18 mouse cellular contexts compared by ENCODE assay signal in the genomic region with DNA sequence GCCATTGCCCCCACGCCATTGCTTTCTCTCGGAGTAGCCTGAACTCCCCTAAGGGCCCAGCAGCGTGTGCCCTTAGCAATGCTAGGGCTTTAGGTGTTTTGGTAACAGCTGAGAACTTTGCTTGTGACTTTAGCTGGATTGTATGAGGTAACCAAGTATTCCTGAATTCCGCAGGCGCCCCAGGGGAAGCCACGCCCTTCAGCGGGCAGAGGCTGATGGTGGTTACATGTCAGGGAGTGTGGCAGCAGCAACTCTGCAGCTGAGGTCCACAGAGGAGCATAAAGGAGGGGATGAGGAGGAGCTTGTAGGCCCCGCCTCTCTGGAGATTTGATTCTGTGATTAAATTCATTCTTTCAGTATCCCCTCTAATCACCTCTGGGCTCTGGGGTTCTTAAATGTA.
DNase-seq lines count a peak whose midpoint lies in the region; ATAC-seq lines count a peak whose summit lies in the region.
"Had no signal": no experiment of that assay in that cellular context is flagged by ENCODE, and none has a peak within 500 bp of the region (broad histone marks: within the 10 kb centered on the region; RNA-seq: fewer than 3 reads in every experiment).

No protein-coding gene starts in this region.

- no peak overlapping the region for H3K4me2 ChIP-seq in hindbrain, embryonic 12.5 days (replicated peaks)
- no peak overlapping the region for H3K4me2 ChIP-seq in midbrain, embryonic 16.5 days (ENCODE audit: low read length)
- H3K4me2 ChIP-seq: embryonic facial prominence, embryonic 15.5 days; hindbrain, embryonic 14.5 days; limb, embryonic 12.5 days; liver, embryonic 13.5 days had no signal

- H3K4me1 ChIP-seq in hindbrain, embryonic 10.5 days (replicated peaks): peaks cover 26% of the 10 kb centered on the region
- H3K4me1 ChIP-seq in hindbrain, embryonic 12.5 days: peaks cover 18% of the 10 kb centered on the region
- H3K4me1 ChIP-seq in midbrain, embryonic 10.5 days: peaks cover 24% of the 10 kb centered on the region
- H3K4me1 ChIP-seq in midbrain, embryonic 16.5 days (ENCODE audit: control insufficient read depth, insufficient read depth, low read length): peaks cover 12% of the 10 kb centered on the region; the same call in 1 of the 2 replicates
- H3K4me1 ChIP-seq: liver, embryonic 13.5 days had no signal

- no peak overlapping the region for H3K4me3 ChIP-seq in hindbrain, embryonic 10.5 days
- H3K4me3 ChIP-seq in hindbrain, embryonic 12.5 days: no peak overlapping the region
- no peak overlapping the region for H3K4me3 ChIP-seq in midbrain, embryonic 10.5 days
- H3K4me3 ChIP-seq in midbrain, embryonic 16.5 days (ENCODE audit: low read depth, low read length): no peak overlapping the region
- H3K4me3 ChIP-seq: embryonic facial prominence, embryonic 15.5 days; heart, adult 2 months; limb, embryonic 12.5 days; liver, embryonic 13.5 days had no signal

- no peak overlapping the region for H3K9ac ChIP-seq in hindbrain, embryonic 12.5 days
- H3K9ac ChIP-seq in midbrain, embryonic 16.5 days (ENCODE audit: low read depth, low read length): no peak overlapping the region
- H3K9ac ChIP-seq: embryonic facial prominence, embryonic 15.5 days; hindbrain, embryonic 14.5 days; limb, embryonic 12.5 days; liver, embryonic 13.5 days had no signal

- ATAC-seq in hindbrain, embryonic 12.5 days (ENCODE audit: low FRiP score): no peak
- no peak for ATAC-seq in midbrain, embryonic 16.5 days
- ATAC-seq: intestine, postnatal 0 days had no signal

- H3K27ac ChIP-seq in hindbrain, embryonic 10.5 days: peak overlapping the region; percentile 74
- no peak overlapping the region for H3K27ac ChIP-seq in hindbrain, embryonic 12.5 days
- H3K27ac ChIP-seq in midbrain, embryonic 10.5 days (replicated peaks): peak overlapping the region; percentile 63
- H3K27ac ChIP-seq in midbrain, embryonic 16.5 days (ENCODE audit: low read length): no peak overlapping the region
- H3K27ac ChIP-seq: embryonic facial prominence, embryonic 15.5 days; heart, adult 2 months; hindbrain, embryonic 14.5 days; limb, embryonic 12.5 days; liver, embryonic 13.5 days had no signal

- 74% methylated on average over 8 of the region's 8 CpGs for WGBS in hindbrain, embryonic 10.5 days
- 76% methylated on average over 8 of the region's 8 CpGs for WGBS in hindbrain, embryonic 12.5 days
- 82% methylated on average over 8 of the region's 8 CpGs for WGBS in midbrain, embryonic 10.5 days
- 76% methylated on average over 8 of the region's 8 CpGs for WGBS in midbrain, embryonic 16.5 days

- no peaks in the 10 kb centered on the region for H3K9me3 ChIP-seq in hindbrain, embryonic 10.5 days
- H3K9me3 ChIP-seq in hindbrain, embryonic 12.5 days (replicated peaks): no peaks in the 10 kb centered on the region
- no peaks in the 10 kb centered on the region for H3K9me3 ChIP-seq in midbrain, embryonic 10.5 days (replicated peaks)
- no peaks in the 10 kb centered on the region for H3K9me3 ChIP-seq in midbrain, embryonic 16.5 days (replicated peaks; ENCODE audit: control insufficient read depth, low read length, poor library complexity, severe bottlenecking)
- H3K9me3 ChIP-seq: embryonic facial prominence, embryonic 15.5 days; limb, embryonic 12.5 days; liver, embryonic 13.5 days had no signal

- H3K36me3 ChIP-seq in hindbrain, embryonic 10.5 days: no peaks in the 10 kb centered on the region
- no peaks in the 10 kb centered on the region for H3K36me3 ChIP-seq in hindbrain, embryonic 12.5 days
- H3K36me3 ChIP-seq in midbrain, embryonic 10.5 days: no peaks in the 10 kb centered on the region
- H3K36me3 ChIP-seq in midbrain, embryonic 16.5 days (ENCODE audit: control insufficient read depth, insufficient read depth, low read length): no peaks in the 10 kb centered on the region
- H3K36me3 ChIP-seq: embryonic facial prominence, embryonic 15.5 days; limb, embryonic 12.5 days; liver, embryonic 13.5 days had no signal

- peaks cover 24% of the 10 kb centered on the region for H3K27me3 ChIP-seq in hindbrain, embryonic 10.5 days (ENCODE audit: insufficient read depth, poor library complexity, severe bottlenecking)
- 0 out of 2 replicates have a peak, but pooled peaks cover 3% of the 10 kb centered on the region for H3K27me3 ChIP-seq in hindbrain, embryonic 12.5 days
- peaks cover 3% of the 10 kb centered on the region for H3K27me3 ChIP-seq in midbrain, embryonic 10.5 days (ENCODE audit: low read depth, poor library complexity, severe bottlenecking)
- H3K27me3 ChIP-seq in midbrain, embryonic 16.5 days (ENCODE audit: control insufficient read depth, insufficient read depth, low read depth, low read length): peaks cover 2% of the 10 kb centered on the region; the same call in 1 of the 2 replicates
- H3K27me3 ChIP-seq: liver, embryonic 13.5 days had no signal

- no peak for DNase-seq in hindbrain, embryonic 10.5 days (ENCODE audit: low spot score)
- DNase-seq in midbrain, embryonic 10.5 days (ENCODE audit: low spot score): no peak
- DNase-seq in ES-CJ7 (ENCODE audit: low read depth, low spot score): peak; percentile 58
- DNase-seq in kidney, postnatal 14 days: peak; percentile 6
- no peak for DNase-seq in testis, postnatal 14 days (ENCODE audit: low spot score)
- DNase-seq: adrenal gland, postnatal 10 days; cerebellum, adult 11 months; gastrocnemius, postnatal 14 days; heart, adult 2 months; liver, embryonic 13.5 days; right cerebral cortex, adult 18-20 months; spleen, adult 18-20 months had no signal

Comparison
In these comparisons a context has a peak if more than half of its experiments do, and no peak if none do; other contexts are left out.
1. H3K27ac ChIP-seq: peak in hindbrain, embryonic 10.5 days (single experiment) and midbrain, embryonic 10.5 days (single experiment); none in hindbrain, embryonic 12.5 days (single experiment) and midbrain, embryonic 16.5 days (single experiment).
2. DNase-seq: peak in ES-CJ7 (single experiment) and kidney, postnatal 14 days (single experiment); none in hindbrain, embryonic 10.5 days (single experiment), midbrain, embryonic 10.5 days (single experiment) and testis, postnatal 14 days (single experiment).